Mouse (Mus musculus) cortical plate, adult 2 months (tissue): ENCODE measurements around the gene 9130019O22Rik.
"Not testable (repeated sequence)": the region's sequence is repeated elsewhere in the genome, so short reads cannot be mapped to it uniquely, and the experiment has no call there.

Experiments
- CTCF ChIP-seq: fragments of 200-500 bp; IDR thresholded peaks from 2 replicates; pipeline ENCODE4 v1.5.1; 2011; ENCODE audit warnings: mild to moderate bottlenecking, control low read depth, low read length; ENCODE audit not compliant: insufficient read depth; ENCODE audit errors: extremely low read depth
- POLR2A ChIP-seq: fragments of 200-500 bp; IDR thresholded peaks from 2 replicates; pipeline ENCODE4 v1.6.1; 2011; ENCODE audit warnings: mild to moderate bottlenecking, low read length, control low read depth; ENCODE audit not compliant: insufficient read depth; ENCODE audit errors: extremely low read depth

GRCm38 (mm10) chr7:127385560-127385959 is 1.4 kb downstream of the 9130019O22Rik start:
- not testable (repeated sequence) for TF ChIP-seq CTCF, POLR2A
